Mouse (Mus musculus) erythroblast, adult 5-6 weeks (primary cell): ENCODE measurements around the gene Eif4e. TPM values are rescaled to one million over a fixed set of nuclear protein-coding genes. Genes with fewer than 3 reads are reported as not detected.
"Not testable (repeated sequence)": the region's sequence is repeated elsewhere in the genome, so short reads cannot be mapped to it uniquely, and the experiment has no call there.

Experiments
- ATAC-seq: replicated peaks from 2 replicates; pipeline ENCODE4 v1.8.0; 2016; ENCODE audit warnings: moderate number of reproducible peaks, mild to moderate bottlenecking, moderate TSS enrichment, inconsistent platforms; ENCODE audit not compliant: poor library complexity, low FRiP score, severe bottlenecking
- total RNA-seq, 2 experiments: library from RNA; stranded (forward) in 1 of 2; stranded (reverse) in 1 of 2; fragments of 150-400 nt in 1 of 2; fragments of 200-764, 138-1000 nt in 1 of 2; gene quantifications; 2 replicates each; pipeline versions ENCODE4 v1.2.3 to v1.2.4; 2015 to 2017; ENCODE audit warnings: low replicate concordance in 2 of 2

Gene Eif4e
- total RNA-seq, 2 experiments from 2014 or later: 53.2 to 55.5 TPM

DNA sequence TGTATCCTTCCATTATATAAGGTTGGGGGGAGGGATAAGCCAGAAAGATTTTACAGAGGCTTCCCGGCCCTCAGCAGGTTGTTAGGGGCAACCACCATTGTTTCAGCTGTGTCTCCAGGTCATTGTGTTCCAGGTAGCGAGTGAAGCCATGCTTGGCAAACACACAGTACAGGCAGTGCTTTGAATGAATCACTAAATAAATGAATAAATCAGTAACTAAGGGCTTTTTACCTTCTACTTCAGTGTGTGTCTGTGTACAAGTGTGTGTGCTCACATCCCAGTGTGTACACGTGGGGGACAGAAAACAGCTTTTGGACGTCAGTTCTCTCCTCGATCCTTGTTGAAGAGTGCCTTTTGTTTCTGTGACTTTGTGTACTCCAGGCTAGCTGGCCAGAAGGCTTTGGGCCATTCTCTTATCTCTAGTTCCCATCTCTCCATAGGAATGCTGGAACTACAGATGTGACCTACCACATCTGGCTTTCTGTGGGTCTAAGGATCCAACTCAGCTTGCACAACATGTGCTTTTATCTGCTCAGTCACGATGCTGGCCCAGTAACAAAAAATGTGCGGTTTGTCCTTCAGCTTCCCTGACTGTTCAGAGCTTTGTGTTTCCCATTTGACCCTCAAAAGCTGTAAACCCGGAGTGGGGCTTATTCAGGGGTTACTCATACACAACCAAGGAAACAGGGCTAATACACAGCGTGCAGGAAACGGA lies 10.2 kb upstream of the Eif4e start:
- ATAC-seq: no peak

- peak; percentile 89 for ATAC-seq
Observed at GRCm38 (mm10) chr3:138517881-138518280, 8.1 kb upstream of the Eif4e start.

DNA sequence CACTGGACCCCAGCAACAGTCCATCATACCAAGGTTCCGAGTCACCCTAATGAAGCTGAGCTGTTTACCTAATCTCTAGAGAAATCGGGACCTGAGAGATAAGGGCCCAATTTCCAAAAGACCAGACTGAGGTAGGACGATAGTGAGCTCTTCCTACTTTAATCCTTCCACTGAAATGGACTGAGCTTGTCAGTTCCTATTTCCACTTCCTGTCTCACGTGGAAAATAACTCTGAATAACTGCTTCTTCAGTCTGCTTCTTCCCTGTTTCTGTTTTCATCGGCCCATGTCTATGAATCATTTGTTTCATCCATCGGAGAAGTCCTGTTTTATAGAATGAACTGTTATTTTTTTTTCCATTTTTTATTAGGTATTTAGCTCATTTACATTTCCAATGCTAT lies 6.8 kb upstream of the Eif4e start:
- no peak for ATAC-seq

DNA sequence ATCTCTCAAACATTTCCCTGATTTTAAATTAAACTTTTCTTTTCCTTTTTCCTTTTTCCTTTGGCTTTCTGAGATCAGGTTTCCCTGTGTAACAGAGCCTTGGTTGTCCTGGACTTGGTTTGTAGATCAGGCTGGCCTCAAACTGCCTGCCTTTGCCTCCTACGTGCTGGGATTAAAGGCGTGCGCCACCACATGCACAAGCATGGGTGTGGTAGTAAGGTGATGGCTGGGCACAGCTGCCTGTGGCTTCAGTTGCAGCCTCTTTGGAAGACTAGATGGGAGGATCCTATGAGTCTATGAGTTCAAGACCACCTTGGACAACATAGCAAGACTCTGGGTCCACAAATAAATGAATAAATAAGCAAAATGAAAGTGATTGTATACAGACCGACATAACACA lies 2.0 kb upstream of the Eif4e start:
- ATAC-seq: no peak

- ATAC-seq: no peak
Observed at GRCm38 (mm10) chr3:138525494-138525893, 485 bp upstream of the Eif4e start.

- peak; percentile 93 for ATAC-seq
Observed at GRCm38 (mm10) chr3:138526916-138527666, 1.1 kb downstream of the Eif4e start.

DNA sequence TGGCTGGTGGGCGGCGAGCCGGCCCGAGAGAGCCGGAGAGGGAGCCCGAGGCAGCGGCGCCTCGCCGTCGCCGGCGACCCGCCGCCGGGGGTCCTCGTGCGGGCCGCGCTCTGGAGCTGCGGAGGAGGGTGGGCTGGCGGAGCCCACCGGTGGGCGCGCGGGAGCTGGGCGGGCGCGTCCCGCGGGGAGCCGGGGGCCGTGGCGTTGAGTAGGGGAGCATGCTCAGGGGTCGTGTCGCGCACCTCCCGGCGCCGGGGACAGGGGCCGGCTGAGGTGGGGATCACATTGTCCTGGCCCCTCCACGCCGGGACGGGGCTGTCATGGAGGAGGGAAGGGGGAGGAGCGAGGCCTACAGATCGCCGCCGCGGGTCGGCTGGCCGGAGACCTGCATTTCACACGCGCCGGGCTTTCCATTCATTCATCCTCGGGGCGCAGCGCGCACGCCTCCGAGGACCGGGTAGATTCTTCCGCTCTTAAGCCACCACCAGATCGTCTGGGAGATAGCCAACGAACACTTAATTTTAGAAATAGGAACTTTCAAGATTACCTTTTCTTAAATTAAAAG lies 1.8 kb downstream of the Eif4e start:
- ATAC-seq: peak; percentile 64

GRCm38 (mm10) chr3:138528265-138528664 lies 2.3 kb downstream of the Eif4e start:
- ATAC-seq: no peak

DNA sequence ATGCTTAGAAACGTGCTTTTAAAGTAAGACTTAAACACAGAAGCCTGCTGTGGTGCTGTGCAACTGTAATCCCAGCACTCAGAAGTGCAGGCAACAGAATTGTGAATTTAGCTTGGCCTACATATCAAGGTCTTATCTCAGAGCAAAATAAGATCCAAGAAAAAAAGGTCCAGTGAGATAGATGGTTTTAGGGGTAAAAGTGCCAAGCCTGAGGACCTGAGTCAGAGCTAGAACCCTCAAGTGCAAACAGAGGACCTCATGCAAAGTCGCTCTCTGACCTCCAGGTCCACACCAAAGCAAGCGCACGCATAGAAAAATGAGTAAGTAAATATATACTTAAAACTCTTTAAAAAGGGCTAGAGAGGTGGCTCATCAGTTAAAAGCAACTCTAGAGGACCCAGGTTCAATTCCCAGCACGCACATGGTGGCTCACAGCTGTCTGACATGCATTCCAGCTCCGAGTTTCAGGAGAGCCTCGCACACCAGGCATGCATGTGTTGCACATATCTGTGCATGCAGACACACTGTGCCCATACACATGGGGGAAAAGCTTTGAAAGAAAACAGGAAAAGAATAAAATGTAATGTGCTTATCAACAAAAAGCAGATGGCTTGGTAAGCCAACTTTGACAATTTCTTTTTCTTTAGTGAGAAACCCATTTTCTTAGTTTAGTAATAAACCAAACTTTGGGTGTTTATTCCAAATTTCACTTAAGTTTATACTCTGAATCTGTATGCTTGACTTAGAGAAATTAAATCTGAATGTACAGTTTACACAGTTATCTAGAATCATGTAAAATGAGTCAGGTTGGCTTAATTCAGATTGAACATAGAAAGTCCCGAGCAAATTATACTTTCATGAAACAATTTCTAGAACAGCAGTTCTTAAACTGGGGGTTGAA lies 4.8 kb downstream of the Eif4e start:
- no peak for ATAC-seq

DNA sequence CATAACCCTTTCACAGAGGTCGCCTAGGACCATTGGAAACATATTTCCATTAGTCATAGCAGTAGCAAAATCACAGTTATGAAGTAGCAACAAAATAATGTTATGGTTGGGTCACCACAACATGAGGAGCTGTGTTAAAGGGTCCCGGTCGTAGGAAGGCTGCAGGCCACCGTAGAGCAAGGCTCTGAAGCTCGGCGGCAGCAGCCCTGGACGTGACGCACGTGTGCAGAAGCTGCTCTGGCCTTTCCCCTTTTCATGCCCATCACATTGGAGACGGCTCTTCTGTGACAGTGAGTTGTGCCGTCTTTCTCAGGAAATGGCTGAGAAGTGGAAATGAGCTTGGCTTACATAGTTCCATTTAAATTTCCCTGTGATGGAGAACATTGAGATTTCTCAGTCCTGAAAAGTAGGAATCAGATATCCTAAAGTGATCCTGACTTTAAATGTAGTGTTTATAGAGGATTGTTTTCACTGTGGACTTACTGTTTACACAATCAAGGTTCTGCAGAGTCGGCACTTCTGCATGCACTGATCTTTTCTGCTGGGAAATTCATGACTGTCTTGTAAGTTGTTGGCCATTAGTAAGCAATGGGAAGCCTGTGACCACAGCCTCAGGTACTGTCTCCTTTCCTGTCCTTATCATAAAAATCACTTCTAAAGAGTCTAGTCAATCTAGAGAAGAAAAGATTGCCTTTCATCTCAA lies 5.7 kb downstream of the Eif4e start:
- no peak for ATAC-seq

DNA sequence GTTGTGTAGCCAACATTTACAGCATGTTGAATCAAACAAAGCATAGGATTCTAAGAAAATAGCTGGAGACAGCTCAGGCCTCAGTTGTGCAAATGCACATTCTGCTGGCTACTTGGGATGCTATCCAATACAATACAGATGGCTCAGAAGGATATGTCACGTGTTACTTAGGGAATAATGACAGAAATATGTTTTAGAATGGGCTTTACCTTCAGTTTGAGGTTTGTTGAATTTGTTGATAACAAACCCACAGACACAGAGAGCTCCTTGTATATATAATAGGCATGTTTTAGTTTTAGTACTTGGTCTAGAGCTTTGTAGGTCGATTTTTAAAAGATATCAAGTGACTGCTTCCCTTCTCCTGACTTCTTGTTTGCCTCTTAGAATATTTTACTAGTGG lies 6.8 kb downstream of the Eif4e start:
- ATAC-seq: no peak

GRCm38 (mm10) chr3:138536031-138536430 lies 10.1 kb downstream of the Eif4e start:
- ATAC-seq: no peak

GRCm38 (mm10) chr3:138542621-138543020 lies 16.6 kb downstream of the Eif4e start:
- no peak for ATAC-seq

DNA sequence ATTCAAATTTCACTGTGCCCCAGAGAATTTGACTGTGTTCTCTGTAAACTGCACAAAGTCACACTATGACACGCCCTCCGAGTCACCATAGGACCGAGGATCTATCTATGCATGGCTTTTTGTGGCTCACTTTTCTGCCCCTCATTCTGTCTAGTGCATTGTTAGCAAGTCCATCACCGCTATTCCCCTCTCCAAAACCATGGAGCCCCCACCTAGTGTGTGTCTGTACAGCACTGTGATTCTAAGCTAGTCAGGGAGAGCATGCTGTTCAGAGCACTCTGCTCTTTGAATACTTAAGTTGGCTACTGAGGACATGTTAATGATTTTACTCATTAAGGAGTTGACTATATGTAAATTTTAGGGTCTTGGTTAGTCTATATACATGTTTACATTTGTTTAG lies 18.1 kb downstream of the Eif4e start:
- no peak for ATAC-seq

- no peak for ATAC-seq
Observed at GRCm38 (mm10) chr3:138546678-138547077, 20.7 kb downstream of the Eif4e start.

DNA sequence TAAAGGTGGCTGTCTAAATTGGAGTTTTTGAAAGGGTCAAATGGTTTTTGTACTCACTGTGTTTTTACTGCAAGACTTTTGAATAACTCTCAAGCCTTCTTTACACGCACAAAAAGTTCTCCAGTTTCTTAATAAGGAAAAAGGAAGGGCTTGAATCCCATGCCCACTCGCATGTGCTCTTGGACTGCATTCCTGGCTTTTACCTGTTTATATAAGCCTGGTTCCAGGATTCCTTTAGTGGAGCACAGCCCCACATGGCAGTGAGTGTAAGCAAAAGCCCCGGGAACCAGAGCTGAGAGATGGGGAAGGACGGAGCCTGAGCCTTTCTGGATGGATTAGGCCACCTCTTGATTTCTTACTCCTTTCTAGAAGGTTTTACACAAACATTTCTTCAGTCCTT lies 23.1 kb downstream of the Eif4e start:
- no peak for ATAC-seq

DNA sequence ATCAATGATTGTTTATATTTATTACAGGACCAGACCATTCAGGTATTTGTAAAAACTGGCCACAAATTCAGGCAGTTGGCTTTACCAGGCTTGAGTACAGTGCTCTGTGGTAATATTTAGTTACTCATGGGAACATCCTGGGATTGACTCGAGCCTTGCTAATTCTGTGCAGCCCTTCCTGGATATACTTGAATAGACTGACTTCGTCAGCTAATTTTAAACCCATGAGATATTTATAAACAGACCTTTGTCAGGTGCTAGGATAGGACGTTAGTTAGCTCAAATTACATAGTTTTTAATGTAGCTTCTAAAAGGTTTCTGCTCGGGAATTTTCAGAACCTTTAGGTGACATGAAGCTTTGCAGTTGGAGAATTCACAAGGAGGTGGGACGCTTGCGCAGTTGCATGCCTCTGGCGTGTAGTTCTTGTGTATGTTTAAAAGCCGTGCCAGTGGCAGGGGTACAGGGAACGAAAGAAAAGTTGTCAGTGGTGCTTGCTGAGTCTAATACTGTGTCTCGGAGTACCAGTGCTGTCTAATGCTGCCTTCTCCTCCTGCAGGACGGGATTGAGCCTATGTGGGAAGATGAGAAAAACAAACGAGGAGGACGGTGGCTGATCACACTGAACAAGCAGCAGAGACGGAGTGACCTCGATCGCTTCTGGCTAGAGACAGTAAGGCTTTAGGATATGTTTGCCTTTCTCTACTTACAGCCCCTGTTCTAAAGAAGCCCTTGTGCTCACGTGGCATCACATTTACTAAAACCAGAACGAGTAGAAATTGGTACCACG lies 24.6 kb downstream of the Eif4e start:
- no peak for ATAC-seq

- not testable (repeated sequence) for ATAC-seq
Observed at GRCm38 (mm10) chr3:138555279-138555678, 29.3 kb downstream of the Eif4e start.

DNA sequence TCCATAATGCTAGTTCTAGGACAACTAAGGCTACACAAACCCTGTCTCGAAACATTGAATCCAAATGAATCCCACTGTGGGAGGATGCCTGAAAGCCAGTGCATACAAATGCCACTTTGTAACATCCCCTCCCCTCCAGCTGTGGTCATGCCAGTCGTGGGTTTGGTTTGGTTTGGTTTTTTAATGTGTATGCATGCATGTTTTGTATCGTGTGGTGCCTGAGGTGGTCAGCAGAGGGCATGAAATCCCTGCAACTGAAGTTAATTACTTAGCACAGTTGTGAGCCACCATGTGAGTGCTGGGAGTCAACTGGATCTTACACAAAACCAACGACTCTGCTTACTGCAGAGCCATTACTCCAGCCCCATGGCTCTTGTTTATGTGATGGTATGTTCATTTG lies 32.5 kb downstream of the Eif4e start:
- ATAC-seq: no peak
